Mouse (Mus musculus) ES-E14 (cell line): Measurements from ENCODE around the gene Tpd52l1. TPM values are rescaled to one million over a fixed set of nuclear protein-coding genes. Genes with fewer than 3 reads are reported as not detected.

Experiments used
- DNase-seq: peaks from one replicate; pipeline ENCODE4 v3.0.0-alpha.2; 2013; ENCODE audit warnings: low read depth, low spot score
- H3K27ac ChIP-seq: 2 replicates; pipeline ENCODE4 v1.5.1; 2012; ENCODE audit warnings: low read depth, mild to moderate bottlenecking, low read length, moderate library complexity, mixed read lengths; ENCODE audit not compliant: poor library complexity, insufficient read depth, severe bottlenecking
- H3K36me3 ChIP-seq: 2 replicates; pipeline ENCODE4 v1.6.1; 2012; ENCODE audit warnings: mild to moderate bottlenecking, low read length, moderate library complexity, mixed read lengths; ENCODE audit not compliant: control insufficient read depth, poor library complexity, insufficient read depth, severe bottlenecking
- H3K4me1 ChIP-seq, 2 experiments: fragments of 150-350 bp in 1 of 2; sonication (generic) in 1 of 2; 2 replicates each; pipeline ENCODE4 v1.6.1; 2012; ENCODE audit warnings: low read length in 2 of 2, mild to moderate bottlenecking in 1 of 2, mixed read lengths in 1 of 2; ENCODE audit not compliant: control insufficient read depth in 2 of 2, insufficient read depth in 2 of 2, poor library complexity in 1 of 2
- H3K4me3 ChIP-seq, 2 experiments: fragments of 150-350 bp in 1 of 2; sonication (generic) in 1 of 2; 2 replicates each; pipeline ENCODE4 v1.5.1; 2012; ENCODE audit warnings: low read length in 2 of 2, low read depth in 1 of 2, mild to moderate bottlenecking in 1 of 2, mixed read lengths in 1 of 2; ENCODE audit not compliant: insufficient read depth in 1 of 2, poor library complexity in 1 of 2, severe bottlenecking in 1 of 2
- H3K9ac ChIP-seq: 2 replicates; pipeline ENCODE4 v1.6.1; 2012; ENCODE audit warnings: low read depth, mild to moderate bottlenecking, low read length, mixed read lengths; ENCODE audit not compliant: poor library complexity, insufficient read depth, severe bottlenecking
- H3K9me3 ChIP-seq: fragments of 150-350 bp; sonication (generic); 2 replicates; pipeline ENCODE4 v1.6.1; 2012; ENCODE audit warnings: low read depth, mild to moderate bottlenecking, low read length; ENCODE audit not compliant: control insufficient read depth, insufficient read depth
- CHD2 ChIP-seq: IDR thresholded peaks from 2 replicates; pipeline ENCODE4 v1.6.1; 2014; ENCODE audit warnings: mild to moderate bottlenecking, low read depth, low read length, inconsistent platforms
- HCFC1 ChIP-seq: IDR thresholded peaks from 2 replicates; pipeline ENCODE4 v1.6.1; 2012; ENCODE audit warnings: low read length, inconsistent platforms, borderline replicate concordance; ENCODE audit not compliant: insufficient read depth
- MAFK ChIP-seq: IDR thresholded peaks from 2 replicates; pipeline ENCODE4 v1.6.1; 2014; ENCODE audit warnings: mild to moderate bottlenecking, low read depth, low read length, inconsistent platforms; ENCODE audit not compliant: insufficient read depth
- ZC3H11A ChIP-seq: IDR thresholded peaks from 2 replicates; pipeline ENCODE4 v1.6.1; 2012; ENCODE audit warnings: low read depth, mild to moderate bottlenecking, inconsistent platforms, low read length, borderline replicate concordance
- ZNF384 ChIP-seq: IDR thresholded peaks from 2 replicates; pipeline ENCODE4 v1.6.1; 2012; ENCODE audit warnings: low read depth, low read length, inconsistent platforms
- in situ Hi-C, 2 experiments: fragments of 600-800 bp; cut with MboI; formaldehyde crosslinking; loops; one replicate each; pipeline ENCODE4 v1.15.1; 2025; ENCODE audit warnings: low sequenced_read_pairs in 2 of 2, inconsistent platforms in 1 of 2; ENCODE audit not compliant: unreplicated experiment in 2 of 2
- total RNA-seq: library from RNA; depleted of rRNA; stranded (reverse); fragments of 300-350 nt; gene quantifications from 2 replicates; pipeline ENCODE4 v1.2.3, GENCODE M21; 2012

Gene Tpd52l1
- total RNA-seq, 1 experiment: 18.0 TPM

- in situ Hi-C loops: loop anchor here (10.0 to 25.0 kb wide), 3 partner anchors 459 to 691 kb away; partner anchors contain the start of genes Hey2 (in 2 of the 2) and Trmt11 (in 1 of the 2)
- TF ChIP-seq ZNF384 (no peak), ZC3H11A (no peak), CHD2 (no peak)
- H3K27ac ChIP-seq: no peak overlapping the region
Measured at GRCm38 (mm10) chr10:31303446-31303845, 142.3 kb downstream of the Tpd52l1 start.

GRCm38 (mm10) chr10:31300292-31300691, 145.5 kb downstream of the Tpd52l1 start:
- H3K9me3 ChIP-seq: no peaks in the 10 kb centered on the region
- H3K9ac ChIP-seq: no peak overlapping the region
- H3K36me3 ChIP-seq: no peaks in the 10 kb centered on the region
- TF ChIP-seq ZNF384: no peak
- no peak for TF ChIP-seq HCFC1
- TF ChIP-seq MAFK: no peak
- no peak for TF ChIP-seq CHD2
- no peak for TF ChIP-seq ZC3H11A
- no peaks in the 10 kb centered on the region for H3K4me1 ChIP-seq
- DNase-seq: no peak
- no peak overlapping the region for H3K4me3 ChIP-seq
- in situ Hi-C loops: loop anchor here (10.0 to 25.0 kb wide), 3 partner anchors 455 to 688 kb away; partner anchors contain the start of genes Hey2 (in 2 of the 2) and Trmt11 (in 1 of the 2)
- no peak overlapping the region for H3K27ac ChIP-seq

More at GRCm38 (mm10) chr10:31303446-31303845, 142.3 kb downstream of the Tpd52l1 start:
- Histone ChIP-seq H3K36me3 (no peaks in the 10 kb centered on the region), H3K4me1 (no peaks in the 10 kb centered on the region), H3K9me3 (no peaks in the 10 kb centered on the region), H3K4me3 (no peak overlapping the region), H3K9ac (no peak overlapping the region)
- no peak for DNase-seq

- in situ Hi-C loops: no loop called here
- Histone ChIP-seq H3K4me3 (no peak overlapping the region), H3K27ac (no peak overlapping the region), H3K9me3 (no peaks in the 10 kb centered on the region), H3K9ac (no peak overlapping the region), H3K36me3 (no peaks in the 10 kb centered on the region), H3K4me1 (no peaks in the 10 kb centered on the region)
- no peak for DNase-seq
- peak; percentile 93 for TF ChIP-seq ZC3H11A
- TF ChIP-seq HCFC1: no peak
Measured at GRCm38 (mm10) chr10:31298921-31299574, 146.7 kb downstream of the Tpd52l1 start.

- no peak for DNase-seq
- H3K9me3 ChIP-seq: no peaks in the 10 kb centered on the region
- no peak for TF ChIP-seq MAFK
- TF ChIP-seq ZC3H11A: no peak
- H3K4me1 ChIP-seq: no peaks in the 10 kb centered on the region
- no peak overlapping the region for H3K27ac ChIP-seq
- in situ Hi-C loops: no loop called here
- H3K9ac ChIP-seq: no peak overlapping the region
- no peak overlapping the region for H3K4me3 ChIP-seq
- H3K36me3 ChIP-seq: no peaks in the 10 kb centered on the region
Measured at GRCm38 (mm10) chr10:31298263-31298662, 147.5 kb downstream of the Tpd52l1 start.

- H3K27ac ChIP-seq: no peak overlapping the region
- H3K9ac ChIP-seq: no peak overlapping the region
- in situ Hi-C loops: no loop called here
- H3K4me3 ChIP-seq: no peak overlapping the region
- DNase-seq: no peak
- no peaks in the 10 kb centered on the region for H3K36me3 ChIP-seq
- TF ChIP-seq ZNF384 (no peak), ZC3H11A (no peak), HCFC1 (no peak), MAFK (no peak), CHD2 (no peak)
- no peaks in the 10 kb centered on the region for H3K4me1 ChIP-seq
- no peaks in the 10 kb centered on the region for H3K9me3 ChIP-seq
Measured at GRCm38 (mm10) chr10:31297106-31297505, 148.7 kb downstream of the Tpd52l1 start.
